In genomic region chr9:108945608-108946007, GRCm38 (mm10) we compare ENCODE assay signal across 30 mouse cellular contexts. TPM values are rescaled to one million over a fixed set of nuclear protein-coding genes. Genes with fewer than 3 reads are reported as not detected.
"Had no signal": no experiment of that assay in that cellular context is flagged by ENCODE, and none has a peak within 500 bp of the region (broad histone marks: within the 10 kb centered on the region; RNA-seq: fewer than 3 reads in every experiment).

No protein-coding gene starts in this region.

- H3K27ac ChIP-seq: kidney, embryonic 15.5 days; limb, embryonic 12.5 days; limb, embryonic 15.5 days; lung, embryonic 15.5 days; midbrain, embryonic 10.5 days; midbrain, embryonic 13.5 days; neural tube, embryonic 13.5 days had no signal

- DNase-seq: kidney, adult 2 months; kidney, postnatal 14 days; kidney, postnatal 4 days; left cerebral cortex, postnatal 4 days; lung, adult 18-20 months; lung, postnatal 14 days; lung, postnatal 4 days; right cerebral cortex, postnatal 14 days; right cerebral cortex, postnatal 4 days; thymus, adult 18-20 months; thymus, postnatal 36 days had no signal

- H3K9ac ChIP-seq: kidney, embryonic 15.5 days; limb, embryonic 12.5 days; limb, embryonic 15.5 days; lung, embryonic 15.5 days; midbrain, embryonic 13.5 days; neural tube, embryonic 13.5 days had no signal

- ATAC-seq: intestine, postnatal 0 days; midbrain, embryonic 13.5 days; midbrain, embryonic 16.5 days had no signal

- H3K4me3 ChIP-seq: kidney, embryonic 15.5 days; limb, embryonic 12.5 days; limb, embryonic 15.5 days; lung, embryonic 15.5 days; midbrain, embryonic 10.5 days; midbrain, embryonic 13.5 days; myocyte; neural tube, embryonic 13.5 days had no signal

- H3K4me1 ChIP-seq: midbrain, embryonic 10.5 days; midbrain, embryonic 13.5 days had no signal

- H3K9me3 ChIP-seq: kidney, embryonic 15.5 days; limb, embryonic 12.5 days; limb, embryonic 15.5 days; lung, embryonic 15.5 days; midbrain, embryonic 10.5 days; midbrain, embryonic 13.5 days; neural tube, embryonic 13.5 days had no signal

- H3K4me2 ChIP-seq: kidney, embryonic 15.5 days; limb, embryonic 12.5 days; limb, embryonic 15.5 days; lung, embryonic 15.5 days; midbrain, embryonic 13.5 days; neural tube, embryonic 13.5 days had no signal

- H3K27me3 ChIP-seq: kidney, embryonic 15.5 days; limb, embryonic 12.5 days; limb, embryonic 15.5 days; lung, embryonic 15.5 days; midbrain, embryonic 13.5 days; neural tube, embryonic 13.5 days had no signal

RNA-seq across cellular contexts. Expression of gene Tmem89, which starts 31.2 kb away (rescaled TPM):
- total RNA-seq: layer of hippocampus, adult 18-20 months; left cerebral cortex, postnatal 14 days; monocyte, adult 5-6 weeks; neutrophil, adult 5-6 weeks had no signal
- polyA plus RNA-seq: intestine, embryonic 14.5 days; intestine, postnatal 0 days; kidney, embryonic 15.5 days; limb, embryonic 12.5 days; midbrain, embryonic 10.5 days; midbrain, embryonic 16.5 days; myocyte; neural tube, embryonic 13.5 days; stomach, embryonic 14.5 days; urinary bladder, adult 2 months had no signal

RNA-seq across cellular contexts. Expression of gene Ucn2, which starts 40.2 kb away (rescaled TPM):
- total RNA-seq: layer of hippocampus, postnatal 14 days; left cerebral cortex, postnatal 14 days; megakaryocyte, adult 5-6 weeks; monocyte, adult 5-6 weeks; neutrophil, adult 5-6 weeks had no signal
- polyA plus RNA-seq: intestine, postnatal 0 days; limb, embryonic 12.5 days; lung, embryonic 15.5 days; midbrain, embryonic 10.5 days; midbrain, embryonic 13.5 days; midbrain, embryonic 16.5 days; neural tube, embryonic 13.5 days; stomach, embryonic 14.5 days had no signal
